Mouse (Mus musculus) liver, embryonic 14.5 days (tissue): Measurements from ENCODE around the gene Znrf3.

ENCODE experiments used
- CTCF ChIP-seq: IDR thresholded peaks from 2 replicates; pipeline ENCODE4 v1.5.1; 2016; ENCODE audit warnings: antibody characterized with exemption, low read depth, control low read depth
- EP300 ChIP-seq: IDR thresholded peaks from 2 replicates; pipeline ENCODE4 v1.6.1; 2016; ENCODE audit warnings: antibody characterized with exemption, low read depth

DNA sequence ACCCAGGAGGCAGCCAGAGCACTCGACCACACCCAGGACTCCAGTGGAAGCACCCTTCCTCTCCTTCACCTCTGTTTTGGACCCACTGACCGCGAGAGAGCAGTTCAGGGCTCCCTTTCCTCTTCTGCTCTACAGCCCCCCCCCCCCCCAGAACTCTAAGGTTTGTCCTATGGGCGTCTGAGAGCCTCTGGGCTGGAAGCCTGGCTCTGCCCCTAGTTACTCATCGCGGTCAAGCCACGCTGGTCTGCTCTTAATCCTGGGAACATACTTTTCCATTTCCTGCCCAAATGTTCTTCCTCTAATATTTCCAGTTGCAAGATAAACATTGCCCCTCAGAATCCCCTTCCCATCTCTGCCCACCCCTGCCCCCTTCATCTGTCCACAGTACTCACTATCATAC, 199.2 kb downstream of the Znrf3 start:
- TF ChIP-seq CTCF: no peak
- no peak for TF ChIP-seq EP300
